Mouse (Mus musculus) mature B cell (primary cell): Measurements from ENCODE around the gene Pfkfb3.

Source experiments
- in situ Hi-C: fragments of 300-500 bp; cut with MboI; formaldehyde crosslinking; loops from 2 replicates; pipeline ENCODE4 v1.14.3; 2019

Gene Pfkfb3

GRCm38 (mm10) chr2:11433353-11433752 is 120.5 kb downstream of the Pfkfb3 start:
- in situ Hi-C loops = no loop called here

GRCm38 (mm10) chr2:11429538-11429937 is 124.3 kb downstream of the Pfkfb3 start:
- in situ Hi-C loops = no loop called here

- in situ Hi-C loops = no loop called here
Observed at GRCm38 (mm10) chr2:11428621-11429020, 125.3 kb downstream of the Pfkfb3 start.

GRCm38 (mm10) chr2:11427596-11427995 is 126.3 kb downstream of the Pfkfb3 start:
- in situ Hi-C loops = no loop called here

GRCm38 (mm10) chr2:11426379-11426778 is 127.5 kb downstream of the Pfkfb3 start:
- in situ Hi-C loops = no loop called here

- in situ Hi-C loops = no loop called here
Observed at GRCm38 (mm10) chr2:11425421-11426131, 128.3 kb downstream of the Pfkfb3 start.

GRCm38 (mm10) chr2:11424252-11424651 is 129.6 kb downstream of the Pfkfb3 start:
- in situ Hi-C loops = no loop called here

- in situ Hi-C loops = no loop called here
Observed at GRCm38 (mm10) chr2:11423421-11423820, 130.5 kb downstream of the Pfkfb3 start.

GRCm38 (mm10) chr2:11422384-11422783 is 131.5 kb downstream of the Pfkfb3 start:
- in situ Hi-C loops = no loop called here
